Mouse (Mus musculus): ENCODE results near the gene Gfod2. TPM values are rescaled to one million over a fixed set of nuclear protein-coding genes. Genes with fewer than 3 reads are reported as not detected.

Gfod2 gene
- total RNA-seq (2021) = 1 to 10 TPM; 5.2 to 6.0 TPM
- long read RNA-seq, experiment 1, full-length matches to known transcripts = 4 of 11 reads
- long read RNA-seq, experiment 1, partial matches to known transcripts = 0 of 11 reads
- long read RNA-seq, experiment 1, other reads (novel, unspliced or antisense) = 7 of 11 reads
- long read RNA-seq, experiment 2, full-length matches to known transcripts = 7 of 8 reads
- long read RNA-seq, experiment 2, partial matches to known transcripts = 0 of 8 reads
- long read RNA-seq, experiment 2, other reads (novel, unspliced or antisense) = 1 of 8 reads

- DNase-seq (ENCODE audit: low spot score in 2 of 2) = peak; percentile 92 to 97
Observed at GRCm38 (mm10) chr8:105758277-105759108, at the start of gene Gfod2. Gene Gfod2, minus strand, starts transcription at chr8:105758664.

DNA sequence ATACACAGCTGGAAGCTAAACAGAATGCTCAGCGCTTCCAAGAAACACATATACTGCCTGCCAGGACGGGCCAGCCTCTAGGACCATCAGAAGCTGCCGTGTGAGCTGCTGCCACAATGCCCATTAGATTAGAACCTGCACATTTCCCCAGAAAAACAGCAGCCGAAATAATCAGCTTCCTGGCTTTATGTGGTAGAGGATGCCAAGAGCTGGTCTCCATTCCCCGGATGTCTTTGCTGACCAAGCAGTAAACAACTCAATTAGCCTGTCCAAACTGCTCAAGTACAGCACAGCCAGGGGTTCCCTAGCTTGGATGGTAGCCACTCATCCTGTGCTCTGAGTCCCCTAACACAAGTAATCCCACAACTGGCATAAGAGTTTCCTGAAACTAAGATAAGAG lies 49.3 kb upstream of the Gfod2 start:
- no peak for DNase-seq (ENCODE audit: low spot score in 2 of 2)

GRCm38 (mm10) chr8:105805964-105806363 lies 47.5 kb upstream of the Gfod2 start:
- DNase-seq (ENCODE audit: low spot score in 2 of 2) = no peak

GRCm38 (mm10) chr8:105805346-105805745 lies 46.9 kb upstream of the Gfod2 start:
- no peak for DNase-seq (ENCODE audit: low spot score in 2 of 2)

- no peak for DNase-seq (ENCODE audit: low spot score in 2 of 2)
Observed at GRCm38 (mm10) chr8:105804797-105805196, 46.3 kb upstream of the Gfod2 start.

DNA sequence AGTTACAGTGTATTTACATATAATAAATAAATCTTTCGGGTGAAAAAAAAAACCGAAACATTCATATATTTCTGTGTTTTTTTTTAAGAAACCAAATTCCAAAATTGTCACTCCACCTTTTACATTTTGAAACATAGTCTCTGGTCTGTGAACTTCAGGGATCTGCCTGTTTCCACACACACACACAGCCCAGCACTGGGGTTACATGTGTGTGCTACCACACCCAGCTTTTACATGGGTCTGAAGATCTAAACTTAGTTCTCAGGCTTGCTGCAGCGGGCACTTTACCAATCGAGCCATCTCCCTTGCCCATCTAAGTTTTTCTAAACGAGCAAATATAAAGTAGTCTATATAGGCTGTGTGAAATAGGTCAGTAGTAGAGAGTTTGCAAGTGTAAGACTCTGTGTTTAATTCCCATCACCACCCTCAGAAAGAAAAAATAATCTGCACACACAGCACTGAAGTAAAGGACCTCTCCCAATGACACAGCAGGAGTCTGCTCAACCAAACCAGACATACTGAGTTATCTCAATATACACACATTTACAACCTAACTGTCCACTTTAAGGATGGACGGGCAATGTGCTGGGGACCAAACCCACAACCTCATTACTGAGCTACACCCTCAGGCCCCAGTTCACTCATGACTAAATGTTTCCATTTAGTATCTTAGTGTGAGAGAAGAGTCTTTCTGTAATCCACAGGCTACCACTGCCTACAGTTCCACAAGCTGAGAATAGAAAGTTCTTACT lies 42.9 kb upstream of the Gfod2 start:
- no peak for DNase-seq (ENCODE audit: low spot score in 2 of 2)

DNA sequence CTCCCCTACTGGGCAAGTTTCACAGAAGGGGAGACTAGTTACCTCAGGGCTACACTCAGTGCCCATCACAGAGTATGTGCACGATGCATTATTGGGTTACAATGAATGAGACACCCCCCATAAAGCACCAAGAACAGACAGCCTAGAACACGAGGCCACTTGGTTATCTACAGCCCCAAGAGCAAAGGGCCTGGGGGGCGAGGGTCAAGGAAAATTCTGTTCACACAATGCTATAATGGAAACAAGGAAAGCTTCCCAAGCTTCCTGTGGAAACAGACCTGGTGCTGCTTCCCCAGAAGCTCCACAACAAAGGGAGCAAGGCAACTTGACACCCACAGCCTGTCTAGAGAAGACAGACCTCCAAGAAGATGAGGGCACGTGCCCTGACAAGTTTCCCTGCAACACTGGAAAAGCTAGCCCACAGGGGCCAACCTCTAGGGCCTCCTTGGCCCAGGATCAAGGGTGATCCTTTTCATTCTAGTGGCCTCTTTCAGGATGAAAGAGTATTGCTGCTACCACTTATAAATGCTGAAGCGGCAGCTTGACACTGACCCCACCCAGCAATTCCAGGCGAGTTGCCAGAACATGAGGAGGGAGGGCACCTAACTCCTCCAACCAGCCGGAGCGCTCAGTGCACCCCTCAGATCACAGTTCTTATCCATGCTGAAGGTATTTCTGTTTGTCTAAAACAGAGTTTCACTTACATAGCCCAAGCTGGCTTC lies 40.8 kb upstream of the Gfod2 start:
- DNase-seq (ENCODE audit: low spot score in 2 of 2) = peak; percentile 52 to 72

DNA sequence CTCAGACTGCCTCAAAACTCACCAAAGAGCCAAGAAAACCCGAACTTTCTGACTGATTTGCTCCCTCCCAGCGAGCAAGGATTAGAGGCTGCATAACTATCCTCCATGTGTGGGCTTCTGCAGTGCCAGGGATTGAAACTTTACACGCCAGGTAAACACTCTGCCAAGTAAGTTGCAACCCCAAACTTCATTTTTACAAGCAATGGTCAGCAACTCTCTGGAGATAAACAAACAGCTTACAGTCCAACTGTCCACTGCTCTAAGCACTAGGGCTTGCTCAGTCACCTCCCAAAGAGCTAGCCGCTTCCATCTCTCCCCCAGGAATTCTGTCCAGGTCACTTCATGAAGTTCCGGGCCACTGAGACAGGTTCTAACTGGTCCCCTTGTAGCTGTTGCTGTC lies 39.9 kb upstream of the Gfod2 start:
- DNase-seq (ENCODE audit: low spot score in 2 of 2) = no peak

- DNase-seq (ENCODE audit: low spot score in 2 of 2) = no peak
Observed at GRCm38 (mm10) chr8:105795785-105796184, 37.3 kb upstream of the Gfod2 start.

DNA sequence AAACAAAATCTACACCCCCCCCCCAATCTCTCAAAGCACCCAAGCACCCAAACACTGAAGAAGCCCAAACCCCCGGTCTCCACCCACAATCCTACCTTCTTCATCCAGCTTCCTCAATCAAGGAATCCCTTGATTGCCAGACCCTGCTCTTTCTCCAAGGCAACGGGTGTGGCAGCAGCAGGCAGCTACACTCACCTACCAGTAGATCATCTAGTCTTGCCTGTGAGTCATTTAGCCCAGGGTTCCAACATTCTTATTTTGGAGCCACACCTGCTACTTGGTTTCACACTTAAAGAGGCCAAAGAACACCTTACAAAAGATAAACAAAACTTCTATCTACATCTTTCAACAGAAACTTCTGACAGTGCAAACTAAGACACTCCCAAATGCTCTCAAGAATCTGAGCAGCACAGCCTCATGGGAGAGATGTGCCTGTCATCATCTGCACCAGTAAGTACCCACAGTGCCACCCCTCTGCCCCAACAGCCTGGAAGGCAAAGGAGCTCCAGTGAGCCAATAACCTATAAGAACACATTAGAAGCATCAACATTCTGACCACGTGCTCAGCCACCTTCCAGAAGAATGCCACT lies 35.6 kb upstream of the Gfod2 start:
- no peak for DNase-seq (ENCODE audit: low spot score in 2 of 2)

- no peak for DNase-seq (ENCODE audit: low spot score in 2 of 2)
Observed at GRCm38 (mm10) chr8:105793331-105793730, 34.9 kb upstream of the Gfod2 start.

- no peak for DNase-seq (ENCODE audit: low spot score in 2 of 2)
Observed at GRCm38 (mm10) chr8:105789626-105790025, 31.2 kb upstream of the Gfod2 start.

- DNase-seq (ENCODE audit: low spot score in 2 of 2) = no peak
Observed at GRCm38 (mm10) chr8:105788927-105789326, 30.5 kb upstream of the Gfod2 start.

DNA sequence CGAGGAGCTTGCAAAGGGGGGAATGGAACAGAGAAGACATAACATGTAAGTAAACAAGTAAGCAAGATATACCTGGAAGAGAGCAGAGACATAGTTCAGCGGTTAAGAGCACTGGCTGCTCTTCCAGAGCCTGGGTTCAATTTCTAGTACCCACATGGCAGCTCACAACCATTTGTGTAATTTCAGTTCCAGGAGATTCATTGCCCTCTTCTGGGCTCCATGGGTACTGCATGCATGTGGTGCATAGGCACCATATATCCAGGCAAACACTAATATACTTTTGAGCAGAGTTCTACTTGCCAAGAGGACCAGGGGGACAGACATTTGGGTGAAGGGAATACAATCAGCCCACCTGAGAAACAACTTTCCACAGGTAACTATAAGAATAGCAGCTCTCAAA lies 29.8 kb upstream of the Gfod2 start:
- DNase-seq (ENCODE audit: low spot score in 2 of 2) = peak; percentile 34 to 35

DNA sequence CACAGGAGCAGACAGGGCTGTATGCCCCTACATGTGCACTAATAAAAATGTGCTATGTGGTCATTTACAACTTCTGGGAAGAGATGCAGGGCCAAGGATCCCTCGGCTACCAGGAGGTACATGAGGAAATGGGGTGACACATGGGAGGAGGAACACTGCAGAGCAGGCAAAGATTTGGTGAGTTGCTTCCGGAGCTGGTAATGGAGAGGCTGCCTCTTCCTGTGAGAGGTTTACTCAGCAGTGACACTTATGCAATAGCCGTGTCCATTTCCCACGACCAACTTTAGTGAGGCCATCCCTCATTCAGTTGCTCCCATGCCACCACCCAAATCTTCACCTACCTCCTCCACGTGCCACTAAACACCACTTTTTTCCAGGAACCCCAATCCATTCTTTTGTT lies 21.8 kb upstream of the Gfod2 start:
- DNase-seq (ENCODE audit: low spot score in 2 of 2) = no peak

DNA sequence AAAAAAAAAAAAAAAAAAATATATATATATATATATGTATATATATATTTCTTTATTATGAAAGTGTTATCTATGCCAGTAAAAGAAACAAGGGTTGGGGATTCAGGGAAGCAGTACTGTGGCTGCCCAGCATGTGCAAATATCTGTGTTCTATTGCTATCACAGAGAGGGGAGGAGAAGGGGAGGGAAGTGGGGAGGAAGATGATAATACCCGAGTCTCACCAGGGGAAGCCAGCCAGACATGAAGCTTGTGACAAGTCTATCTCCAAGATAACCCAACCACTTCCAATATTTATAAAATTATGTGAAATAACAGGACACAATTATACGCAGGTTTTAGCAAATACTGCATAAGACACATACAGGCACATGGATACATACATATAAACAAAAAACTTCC lies 19.4 kb upstream of the Gfod2 start:
- DNase-seq (ENCODE audit: low spot score in 2 of 2) = no peak

- DNase-seq (ENCODE audit: low spot score in 2 of 2) = no peak
Observed at GRCm38 (mm10) chr8:105774498-105774897, 16.0 kb upstream of the Gfod2 start.

GRCm38 (mm10) chr8:105773441-105773861 lies 15.0 kb upstream of the Gfod2 start:
- DNase-seq (ENCODE audit: low spot score in 2 of 2) = no peak

GRCm38 (mm10) chr8:105771398-105772175 lies 13.1 kb upstream of the Gfod2 start:
- DNase-seq (ENCODE audit: low spot score in 2 of 2) = no peak

DNA sequence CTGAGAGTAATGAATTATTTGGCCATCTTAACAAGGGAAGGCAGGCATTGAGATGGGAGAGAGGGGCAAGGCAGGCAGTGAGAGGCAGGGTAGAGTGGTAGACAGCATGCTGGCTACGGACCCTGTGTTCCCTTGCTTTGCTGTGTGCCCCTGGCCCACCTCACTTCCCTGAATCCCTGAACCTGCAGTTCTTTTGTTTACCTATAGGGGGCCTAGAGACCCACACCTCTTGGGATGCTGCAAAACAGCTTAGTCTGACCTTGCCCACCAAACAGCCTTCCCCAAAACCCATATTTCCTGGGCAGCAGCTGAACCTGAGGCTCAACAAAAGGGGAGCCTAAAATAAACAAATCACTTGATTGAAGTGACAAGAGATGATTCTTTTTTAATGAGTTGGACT lies 12.1 kb upstream of the Gfod2 start:
- no peak for DNase-seq (ENCODE audit: low spot score in 2 of 2)

Data from gastrocnemius, postnatal 4 days (tissue).